Mouse (Mus musculus) limb, embryonic 12.5 days (tissue): ENCODE results near the gene Ncmap. TPM values are rescaled to one million over a fixed set of nuclear protein-coding genes. Genes with fewer than 3 reads are reported as not detected.

ENCODE experiments used
- ATAC-seq: fragments of 200-750 bp; cut with Nextera tagmentation; 2 replicates; pipeline ENCODE4 v1.8.0; 2017; ENCODE audit warnings: low read depth, moderate TSS enrichment; ENCODE audit not compliant: insufficient number of reproducible peaks, insufficient read depth, low FRiP score, low TSS enrichment
- H3K27ac ChIP-seq: fragments of 300-500 bp; sonication (generic); 2 replicates; pipeline ENCODE4 v1.5.1; 2016; ENCODE audit warnings: mild to moderate bottlenecking, moderate library complexity
- H3K27me3 ChIP-seq: fragments of 300-500 bp; sonication (generic); 2 replicates; pipeline ENCODE4 v1.6.1; 2016; ENCODE audit warnings: mild to moderate bottlenecking, moderate library complexity
- H3K36me3 ChIP-seq: fragments of 300-500 bp; sonication (generic); 2 replicates; pipeline ENCODE4 v1.6.1; 2016; ENCODE audit warnings: mild to moderate bottlenecking, moderate library complexity
- H3K4me1 ChIP-seq: fragments of 300-500 bp; sonication (generic); replicated peaks from 2 replicates; pipeline ENCODE4 v1.6.1; 2016
- H3K4me2 ChIP-seq: fragments of 300-500 bp; sonication (generic); 2 replicates; pipeline ENCODE4 v1.6.1; 2016; ENCODE audit warnings: mild to moderate bottlenecking, moderate library complexity
- H3K4me3 ChIP-seq: fragments of 300-500 bp; sonication (generic); replicated peaks from 2 replicates; pipeline ENCODE4 v1.5.1; 2016; ENCODE audit warnings: mild to moderate bottlenecking
- H3K9ac ChIP-seq: fragments of 300-500 bp; sonication (generic); replicated peaks from 2 replicates; pipeline ENCODE4 v1.6.1; 2016; ENCODE audit warnings: mild to moderate bottlenecking, moderate library complexity
- H3K9me3 ChIP-seq: fragments of 300-500 bp; sonication (generic); 2 replicates; pipeline ENCODE4 v1.6.1; 2016; ENCODE audit warnings: mild to moderate bottlenecking, moderate library complexity
- WGBS: fragments of 180-500 bp; shearing (Covaris S2); methylation state at CpG from one replicate; pipeline ENCODE4 v1.1.7; 2016; 5-methylcytosine and 5-hydroxymethylcytosine counted together
- polyA plus RNA-seq: library from polyadenylated mRNA; unstranded; fragments of >200 nt; fragmentation: Nextera tagmentation; extraction: Ambion mirVana; gene quantifications from 2 replicates; pipeline ENCODE4 v1.2.1, GENCODE M21; 2016

Gene Ncmap
- polyA plus RNA-seq, 1 experiment from 2014 or later = 3.2 TPM

DNA sequence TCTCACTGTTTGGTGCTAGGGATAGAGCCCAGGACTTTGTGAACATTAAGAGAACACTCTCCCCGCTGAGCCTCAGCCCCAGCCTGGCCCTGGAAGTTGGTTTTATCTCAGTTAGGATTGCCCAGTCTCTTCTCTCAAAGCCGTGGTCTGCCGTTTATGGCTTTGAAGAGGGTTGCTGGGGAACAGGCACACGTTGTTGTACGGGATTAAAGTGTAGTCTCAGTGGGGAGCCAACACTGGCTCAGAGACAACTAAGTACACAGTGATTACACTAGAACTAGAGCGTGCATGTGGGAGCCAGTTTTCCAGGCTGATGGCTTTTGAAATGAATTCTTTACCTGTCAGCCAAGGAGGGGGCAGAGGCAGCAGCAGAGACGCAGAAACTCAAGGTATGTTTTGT lies 3.9 kb upstream of the Ncmap start:
- no peak overlapping the region for H3K9ac ChIP-seq
- H3K27me3 ChIP-seq = peaks cover 38% of the 10 kb centered on the region
- no peak overlapping the region for H3K4me3 ChIP-seq
- 20% methylated on average over 7 of the region's 7 CpGs for WGBS
- H3K4me2 ChIP-seq = no peak overlapping the region
- H3K9me3 ChIP-seq = no peaks in the 10 kb centered on the region
- H3K4me1 ChIP-seq = peaks cover 11% of the 10 kb centered on the region
- H3K27ac ChIP-seq = no peak overlapping the region
- no peak for ATAC-seq
- H3K36me3 ChIP-seq = no peaks in the 10 kb centered on the region

DNA sequence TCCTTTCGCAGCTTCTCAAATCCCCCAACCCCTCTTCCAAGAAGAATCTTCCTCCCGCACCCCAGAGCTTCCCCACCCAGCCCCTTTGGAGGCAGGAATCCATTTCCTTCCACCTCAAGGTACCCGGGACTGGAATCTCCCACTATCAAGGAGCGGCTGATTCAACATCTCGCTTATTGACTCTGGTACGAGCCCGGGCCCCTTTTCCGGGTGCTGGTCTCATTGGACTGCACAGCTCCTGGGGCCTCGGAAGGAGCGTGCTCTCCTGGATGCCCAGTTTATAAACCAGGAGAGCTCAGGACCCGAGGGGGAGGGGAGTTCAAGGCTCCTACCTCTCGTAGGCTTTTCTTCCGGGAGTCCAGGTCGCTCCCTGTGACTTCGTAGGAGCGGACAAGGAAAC lies 476 bp downstream of the Ncmap start:
- Histone ChIP-seq H3K27me3 (peaks cover 53% of the 10 kb centered on the region), H3K9me3 (no peaks in the 10 kb centered on the region; the same call in 1 of the 2 replicates), H3K36me3 (no peaks in the 10 kb centered on the region), H3K4me2 (peak overlapping the region; percentile 88), H3K4me1 (peaks cover 11% of the 10 kb centered on the region), H3K9ac (peak overlapping the region; percentile 62), H3K27ac (no peak overlapping the region), H3K4me3 (peak overlapping the region; percentile 50)
- ATAC-seq = no peak
- 3% methylated on average over 16 of the region's 16 CpGs for WGBS

DNA sequence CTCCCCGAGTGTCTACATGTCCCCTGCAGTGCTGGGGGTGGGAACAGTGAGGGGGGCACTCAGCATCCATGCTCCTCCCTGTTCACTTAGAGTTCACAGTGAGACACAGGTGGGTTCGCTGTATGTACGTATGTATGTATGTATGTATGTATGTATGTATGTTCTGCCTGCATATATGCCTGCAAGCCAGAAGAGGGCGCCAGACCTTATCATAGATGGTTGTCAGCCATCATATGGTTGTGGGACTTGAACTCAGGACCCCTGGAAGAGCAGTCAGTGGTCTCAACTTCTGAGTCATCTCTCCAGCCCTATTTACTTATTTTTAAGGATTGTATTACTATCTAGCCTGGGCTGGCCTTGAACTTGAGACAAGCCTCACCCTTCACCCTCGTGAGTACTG lies 1.7 kb downstream of the Ncmap start:
- Histone ChIP-seq H3K36me3 (no peaks in the 10 kb centered on the region), H3K27ac (no peak overlapping the region), H3K4me1 (peaks cover 11% of the 10 kb centered on the region), H3K4me2 (no peak overlapping the region), H3K9ac (no peak overlapping the region), H3K4me3 (no peak overlapping the region), H3K27me3 (peaks cover 53% of the 10 kb centered on the region), H3K9me3 (no peaks in the 10 kb centered on the region; the same call in 1 of the 2 replicates)
- ATAC-seq = no peak
- WGBS = 83% methylated on average over 5 of the region's 5 CpGs

DNA sequence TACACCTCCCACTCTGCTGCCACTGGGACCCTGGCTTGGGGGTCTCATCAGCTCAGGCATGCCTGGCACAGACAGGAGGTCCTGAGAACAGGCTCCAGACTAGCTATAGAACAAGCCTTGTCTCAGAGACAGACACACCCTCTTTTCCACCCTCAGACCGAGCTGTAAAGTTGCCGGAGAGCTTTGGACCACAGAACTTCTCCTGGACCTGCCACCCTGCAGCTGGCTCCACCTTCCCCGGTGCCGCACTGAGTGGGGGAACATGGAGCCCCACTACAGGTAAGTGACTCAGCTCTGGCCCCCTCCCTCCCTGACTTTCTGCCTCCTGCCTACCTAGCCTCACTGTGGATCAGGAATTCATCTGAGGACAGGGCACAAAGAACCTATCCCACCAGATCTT lies 2.7 kb downstream of the Ncmap start:
- Histone ChIP-seq H3K4me3 (no peak overlapping the region), H3K36me3 (no peaks in the 10 kb centered on the region), H3K4me2 (no peak overlapping the region), H3K9me3 (no peaks in the 10 kb centered on the region; the same call in 1 of the 2 replicates), H3K9ac (no peak overlapping the region), H3K27me3 (peaks cover 45% of the 10 kb centered on the region), H3K27ac (no peak overlapping the region), H3K4me1 (peaks cover 11% of the 10 kb centered on the region)
- no peak for ATAC-seq
- 67% methylated on average over 4 of the region's 4 CpGs for WGBS

DNA sequence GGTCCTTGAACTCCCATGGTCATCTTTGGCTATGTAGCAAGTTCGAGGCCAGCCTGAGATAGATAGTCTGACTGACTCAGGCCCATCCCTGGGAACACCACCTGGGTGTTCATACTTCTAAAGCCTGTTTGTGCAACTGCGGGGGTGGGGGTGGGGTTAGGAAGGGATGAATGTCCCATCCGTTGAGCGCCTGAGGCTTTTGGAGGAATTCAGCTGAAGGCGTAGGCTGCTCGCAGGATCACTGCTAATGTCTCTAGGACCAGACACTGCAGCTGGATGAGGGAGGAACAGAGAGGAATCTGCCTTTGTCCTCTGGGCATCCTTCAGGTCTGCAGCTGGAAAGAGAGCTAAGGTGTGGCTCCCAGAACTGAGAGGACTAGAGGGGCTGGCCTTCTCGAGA lies 3.4 kb downstream of the Ncmap start:
- H3K4me1 ChIP-seq = peaks cover 11% of the 10 kb centered on the region
- H3K4me3 ChIP-seq = no peak overlapping the region
- H3K36me3 ChIP-seq = no peaks in the 10 kb centered on the region
- H3K9me3 ChIP-seq = no peaks in the 10 kb centered on the region; the same call in 1 of the 2 replicates
- H3K27ac ChIP-seq = no peak overlapping the region
- H3K4me2 ChIP-seq = no peak overlapping the region
- ATAC-seq = no peak
- H3K9ac ChIP-seq = no peak overlapping the region
- WGBS = 79% methylated on average over 7 of the region's 7 CpGs
- H3K27me3 ChIP-seq = peaks cover 43% of the 10 kb centered on the region

DNA sequence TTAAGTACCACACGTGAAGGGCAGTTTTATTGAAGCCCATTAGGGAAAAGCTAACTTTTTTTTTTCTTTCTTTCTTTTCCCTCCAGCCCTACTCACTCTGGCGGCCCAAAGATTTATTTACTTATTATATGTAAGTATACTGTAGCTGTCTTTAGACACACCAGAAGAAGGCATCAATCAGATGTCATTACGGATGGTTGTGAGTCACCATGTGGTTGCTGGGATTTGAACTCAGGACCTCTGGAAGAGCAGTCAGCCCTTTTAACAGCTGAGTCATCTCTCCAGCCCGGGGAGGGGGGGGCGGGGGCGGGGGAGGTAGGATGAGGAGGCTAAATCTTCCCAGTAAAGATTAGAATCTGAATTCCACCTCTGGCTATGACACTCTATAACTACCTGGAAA lies 4.6 kb downstream of the Ncmap start:
- Histone ChIP-seq H3K4me1 (peaks cover 10% of the 10 kb centered on the region), H3K36me3 (no peaks in the 10 kb centered on the region), H3K4me2 (no peak overlapping the region), H3K4me3 (no peak overlapping the region), H3K27ac (no peak overlapping the region), H3K9ac (no peak overlapping the region), H3K27me3 (peaks cover 30% of the 10 kb centered on the region), H3K9me3 (no peaks in the 10 kb centered on the region; the same call in 1 of the 2 replicates)
- no peak for ATAC-seq
- 69% methylated on average over 6 of the region's 6 CpGs for WGBS

DNA sequence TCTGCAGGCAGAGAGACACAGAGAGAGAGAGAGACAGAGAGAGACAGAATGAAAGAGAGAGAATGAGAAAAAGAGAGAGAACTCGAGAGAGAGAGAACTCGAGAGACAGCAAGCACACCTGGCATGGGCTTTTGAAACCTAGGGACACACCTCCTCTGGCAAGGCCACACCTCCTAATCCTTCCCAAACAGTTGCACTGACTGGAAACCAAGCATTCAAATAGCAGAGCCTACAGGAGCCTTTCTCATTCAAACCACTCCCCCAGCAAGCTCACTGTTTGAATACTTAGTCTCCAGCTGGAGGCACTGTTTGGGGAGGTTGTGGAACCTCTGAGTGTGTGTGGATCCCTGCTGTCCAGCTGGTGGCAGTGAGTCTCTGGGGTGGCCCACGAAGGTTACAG lies 5.2 kb downstream of the Ncmap start:
- Histone ChIP-seq H3K27me3 (peaks cover 25% of the 10 kb centered on the region), H3K4me1 (peaks cover 4% of the 10 kb centered on the region), H3K36me3 (no peaks in the 10 kb centered on the region), H3K9me3 (no peaks in the 10 kb centered on the region; the same call in 1 of the 2 replicates), H3K4me2 (no peak overlapping the region), H3K9ac (no peak overlapping the region), H3K4me3 (no peak overlapping the region), H3K27ac (no peak overlapping the region)
- ATAC-seq = no peak
- WGBS = 83% methylated on average over 3 of the region's 3 CpGs

DNA sequence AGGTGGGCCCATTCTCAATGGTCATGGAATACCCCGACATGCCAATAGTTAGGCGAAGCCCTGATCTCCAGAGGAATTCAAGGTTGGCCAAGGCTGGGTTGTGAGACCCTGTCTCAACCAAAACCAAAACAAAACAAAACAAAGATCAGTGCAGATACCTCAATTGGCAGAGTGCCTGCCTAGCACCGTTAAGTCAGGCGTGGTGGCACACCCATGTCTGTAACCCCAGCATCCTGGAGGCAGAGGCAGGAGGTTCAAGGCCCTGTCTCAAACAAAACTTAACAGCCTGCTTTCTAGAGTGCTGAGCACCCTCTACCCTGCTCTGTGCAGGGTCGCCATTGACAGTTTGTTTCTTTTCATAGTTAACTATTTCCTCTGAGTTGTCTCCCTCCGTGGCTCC lies 7.0 kb downstream of the Ncmap start:
- no peak overlapping the region for H3K4me3 ChIP-seq
- no peak overlapping the region for H3K9ac ChIP-seq
- 67% methylated on average over 6 of the region's 6 CpGs for WGBS
- no peak overlapping the region for H3K27ac ChIP-seq
- H3K9me3 ChIP-seq = no peaks in the 10 kb centered on the region; the same call in 1 of the 2 replicates
- no peaks in the 10 kb centered on the region for H3K36me3 ChIP-seq
- peaks cover 7% of the 10 kb centered on the region for H3K27me3 ChIP-seq
- ATAC-seq = no peak
- peaks cover under 1% of the 10 kb centered on the region; the same call in 1 of the 2 replicates for H3K4me1 ChIP-seq
- no peak overlapping the region for H3K4me2 ChIP-seq

DNA sequence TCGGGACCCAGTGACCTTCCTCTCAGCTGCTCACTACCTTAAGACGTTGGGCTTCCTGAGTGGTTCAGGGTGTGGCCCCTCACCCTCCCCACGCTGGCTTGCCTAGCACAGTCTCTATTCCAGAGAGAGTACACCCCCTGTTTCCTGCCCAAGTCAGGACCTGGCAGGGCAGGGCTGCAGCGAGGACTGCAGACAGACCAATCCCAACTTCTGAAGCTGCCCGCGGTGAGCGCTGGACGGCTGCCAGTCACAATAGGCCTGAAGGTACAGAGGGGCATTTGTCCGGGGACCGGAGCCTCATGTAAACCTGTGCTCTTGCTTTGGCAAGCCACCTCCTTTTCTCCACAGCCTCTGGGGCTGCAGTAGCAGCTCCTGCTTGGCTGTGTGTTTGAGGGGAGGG lies 12.4 kb downstream of the Ncmap start:
- WGBS = 54% methylated on average over 10 of the region's 10 CpGs
- Histone ChIP-seq H3K4me2 (no peak overlapping the region; the same call in 1 of the 2 replicates), H3K27me3 (peaks cover 7% of the 10 kb centered on the region; the same call in 1 of the 2 replicates), H3K9ac (no peak overlapping the region), H3K4me3 (no peak overlapping the region), H3K4me1 (peaks cover 7% of the 10 kb centered on the region), H3K9me3 (no peaks in the 10 kb centered on the region), H3K36me3 (no peaks in the 10 kb centered on the region), H3K27ac (0 out of 2 replicates have a peak overlapping the region, but pooled peaks have one; percentile 62)
- peak; percentile 43; the same call in 1 of the 2 replicates for ATAC-seq

DNA sequence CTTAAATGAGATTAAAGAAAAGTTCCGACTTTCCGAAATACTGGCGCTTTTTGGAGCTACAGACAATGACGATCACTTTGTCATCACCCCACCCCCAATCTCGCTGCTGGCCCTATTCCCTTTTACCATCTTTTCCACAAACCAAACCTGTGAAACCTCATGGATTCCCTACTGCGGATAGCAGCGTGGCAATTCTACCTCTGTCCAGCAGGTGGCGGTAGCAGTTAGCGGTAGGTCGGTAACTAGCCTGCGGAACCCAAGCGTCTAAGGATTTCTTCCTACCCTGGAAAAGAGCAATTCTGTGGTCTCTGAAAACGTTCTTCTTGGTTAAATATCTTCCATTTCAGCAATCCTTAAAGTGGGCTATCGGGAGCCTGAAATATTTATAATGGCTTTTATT lies 15.7 kb downstream of the Ncmap start:
- no peak overlapping the region for H3K9ac ChIP-seq
- WGBS = 6% methylated on average over 14 of the region's 14 CpGs
- no peak overlapping the region for H3K4me3 ChIP-seq
- no peak for ATAC-seq
- H3K4me1 ChIP-seq = peaks cover 7% of the 10 kb centered on the region
- no peaks in the 10 kb centered on the region for H3K9me3 ChIP-seq
- peaks cover 9% of the 10 kb centered on the region; the same call in 1 of the 2 replicates for H3K27me3 ChIP-seq
- no peaks in the 10 kb centered on the region for H3K36me3 ChIP-seq
- H3K27ac ChIP-seq = no peak overlapping the region
- no peak overlapping the region for H3K4me2 ChIP-seq

DNA sequence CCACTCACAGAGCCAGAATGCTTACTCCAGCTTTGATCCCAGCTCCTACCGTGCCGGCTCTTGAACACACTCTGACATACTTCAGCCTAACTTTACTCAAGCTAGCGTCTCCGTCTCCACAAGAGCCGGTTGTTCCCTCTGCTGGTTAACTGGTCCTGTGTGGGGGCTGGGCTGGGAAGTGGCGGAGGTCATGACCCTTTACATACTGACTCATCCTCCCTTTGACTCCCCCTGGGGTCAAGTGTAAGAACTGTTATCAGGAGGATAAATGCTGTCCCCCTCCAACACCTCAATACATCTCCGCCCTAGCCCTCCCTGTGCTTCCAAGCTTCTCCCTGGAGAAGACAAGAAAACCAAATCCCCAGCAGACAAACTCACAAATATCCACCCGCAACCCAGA lies 16.7 kb downstream of the Ncmap start:
- Histone ChIP-seq H3K4me2 (no peak overlapping the region), H3K9me3 (no peaks in the 10 kb centered on the region), H3K4me1 (peaks cover 7% of the 10 kb centered on the region), H3K27ac (no peak overlapping the region), H3K36me3 (no peaks in the 10 kb centered on the region), H3K9ac (no peak overlapping the region), H3K27me3 (peaks cover 9% of the 10 kb centered on the region; the same call in 1 of the 2 replicates), H3K4me3 (no peak overlapping the region)
- ATAC-seq = no peak
- WGBS = 41% methylated on average over 8 of the region's 8 CpGs

DNA sequence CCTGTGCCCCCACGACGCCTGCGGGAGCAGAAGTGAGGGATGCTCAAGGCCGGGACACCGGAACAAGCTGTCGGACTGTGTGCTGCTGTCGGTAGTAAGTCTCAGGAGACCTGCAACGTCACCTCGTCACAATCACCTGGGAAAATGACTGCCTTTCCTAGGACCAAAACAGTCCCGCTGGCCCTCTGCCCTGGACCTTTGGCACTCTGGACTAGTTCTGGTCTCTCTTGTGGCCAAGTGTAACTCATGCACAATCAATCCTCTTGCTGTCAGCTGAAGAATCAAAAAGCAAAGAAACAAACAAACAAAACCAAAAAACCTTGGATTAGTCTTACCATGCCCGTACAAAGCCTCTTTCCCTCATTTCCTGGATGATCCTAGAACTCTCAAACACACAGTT lies 20.8 kb downstream of the Ncmap start:
- 0 out of 2 replicates have a peak, but pooled peaks cover 4% of the 10 kb centered on the region for H3K27me3 ChIP-seq
- peaks cover 11% of the 10 kb centered on the region; the same call in 1 of the 2 replicates for H3K9me3 ChIP-seq
- H3K4me1 ChIP-seq = no peaks in the 10 kb centered on the region
- H3K9ac ChIP-seq = no peak overlapping the region
- WGBS = 82% methylated on average over 11 of the region's 11 CpGs
- ATAC-seq = no peak
- H3K4me3 ChIP-seq = no peak overlapping the region
- no peak overlapping the region for H3K27ac ChIP-seq
- H3K4me2 ChIP-seq = no peak overlapping the region
- H3K36me3 ChIP-seq = no peaks in the 10 kb centered on the region
